Mouse (Mus musculus): ENCODE data around the gene Vmn1r42.
"Not testable (repeated sequence)": the region's sequence is repeated elsewhere in the genome, so short reads cannot be mapped to it uniquely, and the experiment has no call there.

Gene Vmn1r42

DNA sequence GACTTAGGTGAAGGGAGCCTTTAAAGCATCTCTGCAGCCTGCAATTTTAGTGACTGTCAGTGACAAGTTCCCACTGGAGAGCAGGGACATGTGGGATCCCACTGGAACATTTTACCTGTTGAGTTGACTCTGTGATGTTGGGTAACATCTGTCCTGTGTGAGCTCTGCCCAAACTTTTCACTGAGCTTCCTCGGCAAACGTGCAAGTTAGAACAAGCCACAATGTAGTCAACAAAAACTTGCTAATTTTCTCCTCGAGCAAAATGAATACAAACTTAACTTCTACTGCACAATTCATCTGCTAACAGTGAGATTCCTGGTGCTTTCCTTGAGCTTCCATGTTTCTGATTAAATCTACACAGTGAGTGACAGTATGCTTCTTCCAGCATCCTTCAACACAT is at the start of gene Vmn1r42, which contains the start of gene Vmn1r43:
Vmn1r42 (minus strand) TSS at position 101 of the 400 bp plus-strand sequence.
Vmn1r43 (minus strand) TSS at position 101 of the 400 bp plus-strand sequence.
- not testable (repeated sequence) for DNase-seq (ENCODE audit: low spot score)

GRCm38 (mm10) chr6:89883812-89884211 is 7.6 kb upstream of the Vmn1r42 start:
- no peak for DNase-seq (ENCODE audit: low spot score)

GRCm38 (mm10) chr6:89883360-89883759 is 7.1 kb upstream of the Vmn1r42 start, which contains the start of gene Vmn1r44:
Vmn1r44 (plus strand) TSS chr6:89883660.
- DNase-seq (ENCODE audit: low spot score), result no peak

GRCm38 (mm10) chr6:89880867-89881266 is 4.7 kb upstream of the Vmn1r42 start:
- no peak for DNase-seq (ENCODE audit: low spot score)

GRCm38 (mm10) chr6:89876963-89877362 is 750 bp upstream of the Vmn1r42 start:
- no peak for DNase-seq (ENCODE audit: low spot score)

- no peak for DNase-seq (ENCODE audit: low spot score)
Observed at GRCm38 (mm10) chr6:89867976-89868375, 8.2 kb downstream of the Vmn1r42 start.

DNA sequence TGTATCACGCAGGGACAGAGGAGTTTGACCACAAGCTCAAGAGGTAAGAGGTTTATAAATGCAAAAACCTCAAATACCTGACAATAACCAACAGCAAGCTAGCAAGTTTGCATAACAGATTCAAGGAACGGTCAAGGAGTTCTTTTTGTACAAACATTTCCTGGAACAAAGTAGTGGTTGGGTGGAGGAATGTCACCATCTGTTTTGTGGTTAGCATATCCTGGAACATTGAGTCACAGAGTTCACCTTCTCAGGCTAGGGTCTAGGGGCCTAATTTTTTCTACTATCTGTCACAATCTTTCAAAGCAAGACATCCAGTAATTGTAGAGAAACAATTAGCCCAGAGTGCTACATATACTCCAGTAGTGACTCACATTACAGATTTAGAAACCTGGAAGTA is 8.9 kb downstream of the Vmn1r42 start:
- DNase-seq (ENCODE audit: low spot score), result no peak

DNA sequence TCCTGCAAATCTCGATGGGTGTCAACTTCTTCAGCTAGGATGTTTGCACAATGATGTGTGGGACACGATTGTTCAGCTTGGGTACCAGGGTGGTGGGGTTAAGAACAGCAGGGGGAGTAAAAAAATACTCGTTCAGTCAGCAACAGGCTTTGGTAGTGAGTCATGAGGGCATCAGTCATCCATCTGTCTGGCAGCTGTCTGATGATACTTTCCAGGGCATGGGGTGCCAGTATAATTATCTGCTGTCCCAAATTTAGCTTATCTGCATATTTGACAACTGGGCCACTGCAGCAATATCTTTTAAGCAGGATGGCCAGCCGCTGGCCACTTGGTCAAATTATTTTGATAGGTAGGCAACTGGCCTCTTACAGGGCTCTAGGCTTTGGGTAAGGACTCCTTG is 12.4 kb downstream of the Vmn1r42 start:
- DNase-seq (ENCODE audit: low spot score), result no peak

- no peak for DNase-seq (ENCODE audit: low spot score)
Observed at GRCm38 (mm10) chr6:89859839-89860238, 16.4 kb downstream of the Vmn1r42 start.

- no peak for DNase-seq (ENCODE audit: low spot score)
Observed at GRCm38 (mm10) chr6:89857552-89857951, 18.7 kb downstream of the Vmn1r42 start.
